Mouse (Mus musculus) bone marrow, adult 2 months (tissue): ENCODE measurements around the gene Ctdsp1.

Source experiments
- CTCF ChIP-seq: fragments of 200-500 bp; IDR thresholded peaks from 2 replicates; pipeline ENCODE4 v1.5.1; 2011; ENCODE audit warnings: low read length, control low read depth; ENCODE audit not compliant: control insufficient read depth, insufficient read depth
- POLR2A ChIP-seq: fragments of 200-500 bp; IDR thresholded peaks from 2 replicates; pipeline ENCODE4 v1.6.1; 2011; ENCODE audit warnings: low read depth, mild to moderate bottlenecking, control low read depth, low read length, borderline replicate concordance; ENCODE audit not compliant: control insufficient read depth

DNA sequence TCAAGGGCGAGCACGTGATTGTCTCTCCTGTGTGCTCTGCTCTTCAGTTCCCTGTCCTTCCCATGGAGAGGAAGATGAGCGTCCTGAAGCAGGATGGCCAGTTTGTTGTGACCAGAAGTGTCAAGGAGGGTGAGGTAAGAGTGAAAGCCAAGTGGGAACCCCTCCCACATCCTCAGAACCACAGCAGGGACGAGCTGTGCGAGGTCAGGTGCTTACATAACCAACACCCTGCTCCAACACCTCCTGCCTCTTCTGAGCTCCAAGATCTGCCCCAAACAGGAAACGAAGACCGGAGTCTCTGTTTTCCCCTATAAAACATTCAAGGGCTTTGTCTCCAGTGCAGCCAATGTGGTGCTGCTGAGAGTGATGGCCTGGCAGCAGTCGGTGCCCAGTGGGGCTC is 27.0 kb upstream of the Ctdsp1 start:
- no peak for TF ChIP-seq POLR2A
- TF ChIP-seq CTCF, result no peak
